Mouse (Mus musculus): ENCODE measurements around the gene Hist1h2bj.

Hist1h2bj gene

DNA sequence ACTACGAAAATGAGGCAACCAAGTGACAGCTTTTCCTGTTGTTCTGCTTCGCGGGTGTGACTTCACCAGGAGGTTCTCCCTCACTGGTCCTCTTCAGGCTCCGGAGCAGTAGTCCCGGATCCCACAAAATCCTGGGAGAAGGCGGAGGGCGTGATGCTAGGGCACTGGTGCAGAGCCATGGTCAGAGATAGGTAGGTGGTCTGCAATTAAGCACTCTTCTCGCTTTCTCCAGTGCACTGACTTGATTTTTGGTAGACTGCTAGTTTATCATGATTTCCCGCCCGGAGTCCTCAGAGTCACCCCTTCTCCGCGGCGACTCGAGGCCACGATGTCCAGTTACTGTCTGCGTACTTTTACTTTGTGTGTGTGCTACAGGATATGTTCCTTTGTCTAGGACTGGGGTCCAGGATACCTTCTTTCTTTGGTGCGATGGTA is 28.6 kb upstream of the Hist1h2bj start:
- in situ Hi-C loops (cut with MboI, MseI): no loop called here

DNA sequence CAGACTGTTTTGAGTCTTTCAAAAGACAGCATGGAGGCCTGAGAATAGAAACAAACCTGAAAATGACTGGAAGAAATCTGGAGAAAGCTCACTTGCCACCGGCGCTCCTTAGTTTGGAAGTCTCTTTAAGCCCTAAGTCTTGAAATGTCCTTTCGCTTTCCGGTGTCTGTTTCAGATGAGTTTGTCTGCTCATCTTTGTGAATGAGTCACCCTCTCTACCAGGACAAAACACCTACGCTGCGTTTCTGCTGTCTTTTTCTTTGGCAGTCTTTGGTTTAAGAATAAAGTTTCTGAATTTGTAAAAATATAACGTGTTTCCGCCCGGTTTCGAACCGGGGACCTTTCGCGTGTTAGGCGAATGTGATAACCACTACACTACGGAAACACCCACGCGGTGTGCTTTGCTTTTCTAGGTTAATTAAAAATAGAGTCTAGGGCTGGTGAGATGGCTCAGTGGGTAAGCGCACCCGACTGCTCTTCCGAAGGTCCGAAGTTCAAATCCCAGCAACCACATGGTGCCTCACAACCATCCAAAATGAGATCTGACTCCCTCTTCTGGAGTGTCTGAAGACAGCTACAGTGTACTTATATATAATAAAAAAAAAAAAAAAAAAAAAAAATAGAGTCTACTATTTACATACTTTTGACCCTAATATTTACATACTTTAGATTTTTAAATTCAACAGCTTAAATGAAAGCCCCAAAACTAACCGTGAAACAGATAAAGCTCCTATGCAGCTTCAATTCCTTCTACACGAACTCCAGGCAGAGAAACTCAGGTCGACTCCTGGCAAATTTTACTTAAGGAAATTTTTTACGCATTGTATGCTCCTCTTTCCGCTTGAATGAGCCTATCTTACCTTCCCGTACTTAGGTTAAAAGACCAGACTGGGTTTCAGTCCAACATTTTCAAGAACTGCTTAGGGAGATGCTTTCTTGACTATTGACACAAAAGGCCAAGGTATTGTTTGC is 27.2 kb upstream of the Hist1h2bj start:
- in situ Hi-C loops (cut with MboI, MseI): no loop called here

DNA sequence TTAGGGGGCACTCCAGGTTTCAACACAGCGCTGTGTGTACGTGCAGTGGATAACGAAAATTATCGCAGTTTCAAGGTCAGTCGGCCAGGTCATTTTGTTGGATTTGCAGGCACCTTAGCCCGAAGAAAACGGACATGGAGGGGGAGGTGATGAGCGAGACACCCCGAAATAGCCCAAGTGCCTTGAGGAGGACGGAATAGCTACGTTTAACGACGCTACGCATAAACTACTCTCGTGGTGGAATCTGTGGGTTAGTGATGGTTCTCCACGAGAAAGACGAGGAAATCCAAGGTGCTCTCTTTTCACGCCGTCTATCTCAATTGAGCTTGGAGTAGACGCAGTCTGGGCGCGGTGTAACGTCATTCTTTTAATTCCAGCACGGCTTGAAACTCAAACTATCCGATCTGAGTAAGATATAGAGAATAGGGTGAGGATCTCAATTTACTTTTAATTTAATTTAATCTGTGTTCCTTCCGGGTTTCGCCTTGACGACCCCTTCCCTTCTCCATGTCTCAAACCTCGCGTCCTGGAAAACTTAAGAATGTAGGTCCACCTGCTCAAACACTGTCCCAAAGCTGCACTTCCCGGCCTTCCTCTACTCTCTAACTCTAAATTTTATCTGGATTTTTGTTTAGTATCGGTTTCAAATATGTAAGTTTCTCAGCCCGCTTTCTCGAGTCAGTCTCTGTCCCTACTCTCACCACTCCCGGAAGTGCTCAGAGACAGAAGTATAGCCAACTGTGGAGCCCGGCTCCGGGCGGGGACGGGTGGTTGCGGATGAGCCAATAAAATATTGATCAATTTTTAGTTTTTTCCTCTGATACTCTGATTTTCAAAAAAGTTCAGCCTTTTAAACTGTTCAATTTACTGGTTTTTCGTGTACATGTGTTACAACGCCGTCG is 22.8 kb upstream of the Hist1h2bj start:
- in situ Hi-C loops (cut with MboI, MseI): loop anchor here (10.0 kb wide), 2 partner anchors 215 to 845 kb away; partner anchors contain the start of gene Trim27

DNA sequence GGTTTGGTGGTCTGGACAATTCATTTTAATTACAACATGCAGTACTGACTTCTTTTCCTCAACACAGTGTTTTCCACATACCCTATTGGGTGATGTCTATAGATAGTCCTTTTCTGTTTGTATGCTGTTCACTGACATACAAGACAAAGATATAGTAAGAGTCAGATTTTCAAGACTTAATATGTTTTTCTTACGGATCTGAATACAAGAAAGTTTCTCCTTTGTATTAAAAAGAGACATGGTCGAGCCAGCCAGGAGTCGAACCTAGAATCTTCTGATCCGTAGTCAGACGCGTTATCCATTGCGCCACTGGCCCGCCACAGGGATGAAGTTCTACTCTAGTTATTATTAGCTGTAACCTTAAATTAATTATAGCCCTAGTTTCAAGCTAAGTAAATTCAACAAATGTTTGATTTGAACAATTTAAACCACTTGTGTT is 22.1 kb upstream of the Hist1h2bj start:
- in situ Hi-C loops (cut with MboI, MseI): loop anchor here (10.0 kb wide), 2 partner anchors 216 to 846 kb away; partner anchors contain the start of gene Trim27

DNA sequence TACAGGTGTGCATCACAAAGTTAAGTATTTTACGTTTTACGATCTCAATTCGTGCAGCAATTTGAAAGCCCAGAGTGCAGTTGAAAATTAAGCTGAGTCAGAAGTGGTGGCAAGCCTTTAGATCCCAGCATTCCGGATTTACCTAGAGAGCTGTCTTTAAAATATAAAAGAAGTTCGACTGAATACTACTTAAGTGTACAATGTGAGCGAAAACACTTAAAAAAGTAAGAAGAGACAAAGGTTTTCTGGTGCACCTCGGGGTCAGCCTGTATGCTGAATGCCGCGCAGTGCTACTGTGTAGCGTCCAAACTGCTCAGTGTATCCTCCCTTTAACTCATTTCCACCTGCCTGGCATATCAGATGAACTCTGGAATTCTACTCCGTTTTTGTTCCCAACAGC is 21.4 kb upstream of the Hist1h2bj start:
- in situ Hi-C loops (cut with MboI, MseI): loop anchor here (10.0 kb wide), 2 partner anchors 217 to 847 kb away; partner anchors contain the start of gene Trim27

DNA sequence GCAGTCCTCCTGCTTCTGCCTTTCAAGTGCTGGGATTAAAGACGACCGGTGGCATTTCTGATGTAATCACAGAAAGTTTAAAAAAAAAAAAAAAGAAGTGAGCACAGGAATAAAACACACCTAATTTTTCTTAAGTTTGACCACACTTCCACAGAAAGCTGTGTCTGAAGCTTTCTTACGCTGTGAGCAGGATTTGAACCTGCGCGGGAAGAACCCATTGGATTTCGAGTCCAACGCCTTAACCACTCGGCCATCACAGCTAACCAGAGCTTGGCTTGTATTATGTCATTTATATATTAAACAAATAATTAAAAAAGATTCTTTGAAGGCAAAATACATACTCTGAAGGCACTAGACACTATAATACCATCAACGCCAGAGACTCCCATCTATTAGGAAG is 20.8 kb upstream of the Hist1h2bj start:
- in situ Hi-C loops (cut with MboI, MseI): loop anchor here (10.0 kb wide), 2 partner anchors 217 to 847 kb away; partner anchors contain the start of gene Trim27

DNA sequence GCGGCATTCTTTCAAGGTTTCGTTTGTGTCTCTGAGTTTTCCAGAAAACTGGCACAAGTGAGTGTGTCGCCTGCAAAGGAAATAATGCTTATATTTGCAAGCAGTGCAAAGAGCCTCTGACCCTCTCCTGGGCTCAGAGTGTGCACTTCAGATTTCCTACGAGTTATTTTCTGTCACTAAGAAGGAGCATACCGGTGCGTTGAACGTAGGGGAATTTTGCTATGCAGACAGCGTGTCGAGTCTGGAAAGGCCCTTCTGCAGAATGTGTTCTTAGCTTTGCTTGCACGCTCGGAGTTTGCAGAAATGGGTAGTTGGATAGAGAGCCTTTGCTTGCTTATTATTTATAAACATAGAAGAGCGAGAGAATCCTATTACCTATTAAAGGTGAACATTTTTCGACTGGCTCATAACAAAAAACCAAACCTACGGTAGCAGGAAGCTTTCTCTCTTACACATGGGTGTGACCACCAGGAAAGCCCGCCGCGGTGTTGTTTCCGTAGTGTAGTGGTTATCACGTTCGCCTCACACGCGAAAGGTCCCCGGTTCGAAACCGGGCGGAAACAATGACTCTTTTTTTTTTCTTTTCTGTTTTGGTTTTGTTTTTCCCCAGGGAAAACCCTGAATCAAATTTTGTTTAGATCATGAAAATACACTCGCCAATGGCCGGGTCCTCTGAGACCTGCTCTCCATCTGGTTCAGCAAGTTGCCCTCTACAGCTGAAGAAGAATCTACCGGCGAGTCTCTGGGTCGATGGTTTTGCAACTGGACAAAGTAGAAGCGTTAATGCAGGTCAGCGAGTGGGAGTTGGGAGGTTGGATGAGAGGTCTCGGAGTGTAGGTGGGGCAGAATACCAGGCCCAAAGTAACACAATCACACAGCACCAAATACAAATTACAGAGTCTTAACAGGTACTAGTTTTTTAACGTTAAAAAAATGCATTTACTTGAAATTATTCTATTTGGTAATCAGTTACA is 16.7 kb upstream of the Hist1h2bj start:
- in situ Hi-C loops (cut with MboI, MseI): loop anchor here (5.0 to 10.0 kb wide), 5 partner anchors 54 to 1421 kb away; partner anchors contain the start of gene Trim27

DNA sequence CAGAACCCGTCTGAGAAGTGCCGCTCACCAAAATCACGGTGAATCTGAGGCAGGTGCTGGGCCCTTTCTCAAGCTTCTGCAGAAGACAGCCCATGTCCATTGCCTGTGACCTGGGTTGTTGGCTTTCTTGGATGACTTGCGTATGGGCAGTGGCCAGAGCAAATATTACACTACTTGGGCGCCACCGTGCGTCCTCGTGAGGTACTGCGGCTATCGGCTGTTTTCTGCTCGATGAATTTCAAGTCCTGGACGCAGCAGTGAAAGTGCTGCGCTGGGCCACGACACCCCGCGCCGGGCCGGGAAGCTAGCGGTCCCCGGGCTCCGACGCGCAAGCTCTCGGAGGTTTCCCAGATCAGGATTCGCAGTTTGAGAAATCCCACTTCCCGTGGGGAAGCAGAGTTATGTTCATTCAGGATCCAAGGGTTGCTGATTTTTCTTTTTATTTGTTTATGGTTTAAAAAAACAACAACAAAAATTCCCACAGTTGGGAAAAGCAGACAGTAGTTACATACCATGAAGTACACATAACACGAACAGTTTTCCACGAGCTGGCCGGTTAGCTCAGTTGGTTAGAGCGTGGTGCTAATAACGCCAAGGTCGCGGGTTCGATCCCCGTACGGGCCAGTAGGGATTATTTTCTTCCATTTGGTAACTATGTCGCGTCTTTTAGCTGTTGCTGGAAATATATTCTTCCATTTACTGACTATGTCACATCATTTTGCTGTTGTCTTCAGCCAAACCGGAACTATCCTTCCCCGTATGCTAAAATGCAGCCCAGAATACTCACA is 14.1 kb upstream of the Hist1h2bj start:
- in situ Hi-C loops (cut with MboI, MseI): loop anchor here (5.0 to 10.0 kb wide), 5 partner anchors 57 to 1418 kb away; partner anchors contain the start of gene Trim27

DNA sequence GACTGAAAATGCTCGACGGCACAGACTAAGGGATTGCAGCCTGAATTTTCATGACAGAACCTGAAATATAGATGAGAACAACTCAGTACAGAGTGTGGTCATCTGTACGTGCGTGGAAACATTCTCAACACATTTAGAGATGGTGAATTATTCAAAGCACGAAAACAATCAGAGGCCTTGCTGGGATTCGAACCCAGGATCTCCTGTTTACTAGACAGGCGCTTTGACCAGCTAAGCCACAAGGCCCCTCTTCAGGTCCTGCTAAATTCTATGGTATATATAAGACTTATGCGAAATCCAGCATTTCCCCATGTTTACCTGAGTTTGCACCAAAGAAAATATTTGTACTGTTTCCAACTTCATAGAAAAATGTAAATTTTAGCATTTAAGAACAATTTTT is 13.1 kb upstream of the Hist1h2bj start:
- in situ Hi-C loops (cut with MboI, MseI): loop anchor here (5.0 to 10.0 kb wide), 8 partner anchors 58 to 1715 kb away; partner anchors contain the start of genes Hist1h2af, Hist1h2bb, Hist1h3c and Hist1h3g

DNA sequence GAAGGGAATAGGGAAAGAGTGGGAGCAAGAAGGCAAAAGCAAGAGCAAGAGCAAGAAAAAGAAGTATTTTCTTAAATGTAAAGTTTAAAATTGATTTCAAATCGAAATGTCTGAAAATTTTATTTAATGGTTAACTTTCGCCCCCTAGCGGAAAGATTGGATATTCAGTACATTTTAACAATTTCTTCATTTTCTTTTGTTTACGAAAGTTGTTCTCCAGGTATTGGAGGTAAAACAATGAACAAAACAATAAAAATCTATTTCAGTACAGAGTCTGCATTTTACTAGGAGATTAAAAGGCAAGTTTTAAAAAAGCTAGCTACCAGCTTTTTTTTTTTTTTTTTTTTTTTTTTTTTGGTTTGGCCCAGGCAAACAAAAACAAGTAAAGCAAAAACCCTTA is 12.5 kb upstream of the Hist1h2bj start:
- in situ Hi-C loops (cut with MboI, MseI): loop anchor here (5.0 to 10.0 kb wide), 3 partner anchors 178 to 1714 kb away; partner anchors contain the start of genes Hist1h2af, Hist1h2bb, Hist1h3c and Hist1h3g

DNA sequence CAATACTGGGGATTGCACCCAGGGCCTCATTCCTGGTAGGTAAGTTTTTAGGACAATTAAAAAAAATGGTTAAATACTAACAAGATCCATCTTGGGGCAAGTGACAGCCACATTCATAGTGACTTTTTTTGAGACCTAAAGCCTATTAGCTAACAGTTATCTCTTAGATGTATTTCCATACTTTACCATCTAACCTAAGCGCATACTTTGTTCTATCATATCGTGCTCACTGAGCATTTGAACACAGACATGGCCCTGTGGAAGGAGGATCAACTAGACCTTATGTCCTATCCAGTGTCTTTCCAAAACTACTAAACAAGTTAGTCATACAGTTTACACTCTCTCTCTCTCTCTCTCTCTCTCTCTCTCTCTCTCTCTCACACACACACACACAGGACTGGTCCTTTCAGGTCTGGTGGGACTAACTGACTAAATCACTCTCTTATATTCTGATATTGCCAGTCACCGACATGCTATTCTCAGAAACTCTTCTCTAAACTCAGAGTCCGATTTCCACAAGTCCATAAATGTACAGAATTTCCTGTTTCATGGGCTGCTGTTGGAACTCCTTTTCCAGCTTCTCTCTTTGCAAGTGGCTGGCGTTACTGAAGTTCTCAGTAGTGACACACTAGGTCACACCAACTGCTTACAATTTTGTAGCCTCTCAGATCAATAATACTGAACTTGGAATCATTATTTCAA is 9.1 kb upstream of the Hist1h2bj start:
- in situ Hi-C loops (cut with MboI, MseI): loop anchor here (5.0 to 10.0 kb wide), 3 partner anchors 182 to 1711 kb away; partner anchors contain the start of genes Hist1h2af, Hist1h2bb, Hist1h3c and Hist1h3g

DNA sequence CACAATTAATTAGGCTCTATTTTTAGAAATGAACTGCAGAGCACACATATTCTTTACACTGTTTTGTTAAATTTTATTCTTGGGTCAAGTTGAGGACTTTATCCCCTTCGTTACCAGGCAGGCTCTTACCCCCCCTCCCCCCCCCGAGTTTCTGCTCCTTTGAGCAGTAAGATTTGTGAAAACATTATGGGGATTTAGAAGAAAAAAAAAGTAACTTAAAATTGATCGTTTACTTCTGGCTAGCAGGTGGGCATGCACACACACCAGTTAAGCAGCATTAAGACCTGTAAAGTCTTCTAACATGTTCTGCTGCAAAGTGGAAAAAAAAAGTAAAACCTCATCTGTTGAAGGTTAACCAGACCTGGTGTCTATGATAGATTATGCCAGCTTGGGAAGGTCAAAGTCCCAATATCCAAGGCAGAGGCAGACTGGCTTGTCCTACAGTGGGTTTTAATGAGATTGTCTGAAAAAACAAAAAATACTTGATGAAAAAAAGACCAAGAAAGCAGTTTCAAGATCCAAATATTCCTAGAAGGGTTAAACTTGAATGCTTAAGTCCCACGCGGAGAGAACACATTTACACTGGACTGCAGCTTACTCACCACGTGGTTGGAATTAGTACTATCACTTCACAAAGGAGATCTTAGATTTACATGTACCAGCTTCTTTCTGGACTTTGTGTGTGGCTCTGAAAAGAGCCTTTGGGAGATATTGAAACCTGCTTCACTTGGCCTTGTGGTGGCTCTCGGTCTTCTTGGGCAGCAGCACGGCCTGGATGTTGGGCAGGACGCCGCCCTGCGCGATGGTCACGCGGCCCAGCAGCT is 8.4 kb upstream of the Hist1h2bj start:
- in situ Hi-C loops (cut with MboI, MseI): loop anchor here (5.0 to 10.0 kb wide), 4 partner anchors 182 to 1710 kb away; partner anchors contain the start of genes Hist1h2af, Hist1h2bb, Hist1h2bm and Hist1h3c

DNA sequence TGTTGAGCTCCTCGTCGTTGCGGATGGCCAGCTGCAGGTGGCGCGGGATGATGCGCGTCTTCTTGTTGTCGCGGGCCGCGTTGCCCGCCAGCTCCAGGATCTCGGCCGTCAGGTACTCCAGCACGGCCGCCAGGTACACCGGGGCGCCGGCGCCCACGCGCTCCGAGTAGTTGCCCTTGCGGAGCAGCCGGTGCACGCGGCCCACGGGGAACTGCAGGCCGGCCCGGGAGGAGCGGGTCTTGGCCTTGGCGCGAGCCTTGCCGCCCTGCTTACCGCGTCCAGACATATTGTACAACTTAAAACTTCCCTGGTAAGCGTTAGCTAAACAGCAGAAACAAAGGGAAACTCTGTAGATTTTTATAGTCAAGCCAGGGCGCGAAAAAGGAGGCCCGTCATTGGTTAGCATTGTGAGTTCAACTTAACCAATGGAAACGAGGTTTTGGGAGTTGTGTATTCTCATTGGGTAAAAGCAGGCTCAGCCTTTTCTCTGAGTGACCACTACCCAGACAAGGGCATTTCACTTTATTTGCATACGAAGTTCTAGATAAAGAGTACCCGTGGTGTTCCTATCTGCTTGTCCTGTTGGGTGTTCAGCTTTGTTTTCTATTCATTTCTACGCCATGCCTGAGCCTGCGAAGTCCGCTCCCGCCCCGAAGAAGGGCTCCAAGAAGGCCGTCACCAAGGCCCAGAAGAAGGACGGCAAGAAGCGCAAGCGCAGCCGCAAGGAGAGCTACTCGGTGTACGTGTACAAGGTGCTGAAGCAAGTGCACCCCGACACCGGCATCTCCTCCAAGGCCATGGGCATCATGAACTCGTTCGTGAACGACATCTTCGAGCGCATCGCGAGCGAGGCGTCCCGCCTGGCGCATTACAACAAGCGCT is 7.5 kb upstream of the Hist1h2bj start, which contains the start of the genes Hist1h2ah and Hist1h2bk:
Gene Hist1h2ah, minus strand, starts transcription at position 302 of the 882 bp plus-strand sequence.
Gene Hist1h2bk, plus strand, starts transcription at position 604 of the 882 bp plus-strand sequence.
- in situ Hi-C loops (cut with MboI, MseI): loop anchor here (5.0 to 10.0 kb wide), 3 partner anchors 313 to 1709 kb away; partner anchors contain the start of genes Hist1h2af, Hist1h2bb, Hist1h2bm and Hist1h3c

DNA sequence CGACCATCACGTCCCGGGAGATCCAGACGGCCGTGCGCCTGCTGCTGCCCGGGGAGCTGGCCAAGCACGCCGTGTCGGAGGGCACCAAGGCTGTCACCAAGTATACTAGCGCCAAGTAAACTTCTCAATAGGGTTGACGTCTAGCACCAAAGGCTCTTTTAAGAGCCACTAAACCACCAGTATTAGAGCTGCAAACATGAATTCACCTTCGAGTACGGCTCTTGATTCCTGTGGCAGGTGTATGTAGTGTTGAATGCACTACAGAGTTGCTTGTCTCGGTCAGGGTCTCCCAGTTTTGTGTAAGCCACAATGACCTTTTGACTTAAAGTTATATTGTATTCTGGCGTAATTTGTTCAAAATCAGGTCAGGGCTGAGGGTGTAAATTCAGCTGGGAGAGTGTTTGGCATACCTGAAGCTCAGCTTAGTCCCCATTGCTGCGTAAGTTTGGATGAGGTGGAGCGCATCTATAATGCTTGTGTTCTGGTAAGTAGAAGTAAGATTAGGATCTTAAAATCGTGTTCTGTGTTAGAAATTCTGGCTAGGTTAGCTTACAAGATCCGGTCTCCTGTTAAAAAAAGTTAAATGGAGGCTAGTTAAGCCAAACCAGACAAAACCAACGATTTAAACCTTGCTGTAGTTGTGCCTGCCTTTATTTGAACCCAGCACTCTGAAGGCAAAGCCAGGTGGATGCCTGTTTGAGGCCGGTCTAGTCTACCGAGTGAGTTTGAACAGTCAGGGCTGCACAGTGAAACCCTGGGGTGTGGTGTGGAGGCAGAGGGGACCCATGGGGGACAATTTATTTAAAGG is 6.7 kb upstream of the Hist1h2bj start:
- in situ Hi-C loops (cut with MboI, MseI): loop anchor here (5.0 to 10.0 kb wide), 3 partner anchors 314 to 1708 kb away; partner anchors contain the start of genes Hist1h2af, Hist1h2bb, Hist1h2bm and Hist1h3c

DNA sequence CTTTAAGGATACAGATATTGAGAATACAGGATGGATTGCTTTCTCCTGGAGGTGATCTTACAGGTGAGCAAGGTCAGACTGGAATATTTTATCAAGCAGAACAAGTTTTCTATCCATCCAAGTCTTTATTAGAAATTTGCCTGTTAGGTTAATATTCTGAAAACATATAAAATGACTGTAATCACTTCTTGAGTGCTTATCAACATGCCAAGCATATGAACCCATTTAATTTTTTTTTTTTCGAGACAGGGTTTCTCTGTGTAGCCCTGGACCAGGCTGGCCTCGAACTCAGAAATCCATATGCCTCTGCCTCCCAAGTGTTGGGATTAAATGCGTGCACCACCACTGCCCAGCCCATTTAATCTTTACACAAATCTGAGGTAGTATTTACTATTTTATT is 6.0 kb upstream of the Hist1h2bj start:
- in situ Hi-C loops (cut with MboI, MseI): loop anchor here (5.0 to 10.0 kb wide), 3 partner anchors 315 to 1708 kb away; partner anchors contain the start of genes Hist1h2af, Hist1h2bb, Hist1h2bm and Hist1h3c

Data from regulatory T cell (primary cell).